Mouse (Mus musculus): Measurements from ENCODE around the gene Tlx1.

DNA sequence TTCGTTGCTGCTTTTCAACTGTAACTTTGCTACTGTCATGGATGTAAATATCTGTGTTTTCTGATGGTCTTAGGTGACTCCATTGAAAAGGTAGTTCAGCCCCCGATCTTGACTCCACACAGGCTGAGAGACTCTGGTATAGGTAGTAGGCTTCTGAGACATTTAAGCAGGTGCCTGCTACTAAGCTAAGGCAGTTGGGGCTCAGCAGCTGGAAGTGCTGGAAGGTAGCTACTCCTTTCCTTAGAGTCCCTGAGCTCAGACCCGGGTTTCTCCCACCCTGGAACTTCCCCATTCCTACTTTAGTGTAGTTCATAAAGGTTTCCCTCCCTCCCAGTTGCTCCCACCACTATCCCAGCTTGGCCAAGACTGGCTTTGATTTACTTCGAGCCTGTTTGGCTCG, 9.5 kb downstream of the Tlx1 start:
- TF ChIP-seq CTCF (IDR thresholded peaks at IDR 0.05; ENCODE audit: low read depth, low read length) (no peak), POLR2A (IDR thresholded peaks at IDR 0.05; ENCODE audit: insufficient read depth, low read length) (no peak)

All from ES-Bruce4 (cell line).